Mouse (Mus musculus) A20 (cell line): Measurements from ENCODE around the gene Ecsit.

Experiments used
- DNase-seq: peaks from one replicate; pipeline ENCODE4 v3.0.0-alpha.2; 2011; ENCODE audit warnings: low read depth, low spot score

The Ecsit gene

DNA sequence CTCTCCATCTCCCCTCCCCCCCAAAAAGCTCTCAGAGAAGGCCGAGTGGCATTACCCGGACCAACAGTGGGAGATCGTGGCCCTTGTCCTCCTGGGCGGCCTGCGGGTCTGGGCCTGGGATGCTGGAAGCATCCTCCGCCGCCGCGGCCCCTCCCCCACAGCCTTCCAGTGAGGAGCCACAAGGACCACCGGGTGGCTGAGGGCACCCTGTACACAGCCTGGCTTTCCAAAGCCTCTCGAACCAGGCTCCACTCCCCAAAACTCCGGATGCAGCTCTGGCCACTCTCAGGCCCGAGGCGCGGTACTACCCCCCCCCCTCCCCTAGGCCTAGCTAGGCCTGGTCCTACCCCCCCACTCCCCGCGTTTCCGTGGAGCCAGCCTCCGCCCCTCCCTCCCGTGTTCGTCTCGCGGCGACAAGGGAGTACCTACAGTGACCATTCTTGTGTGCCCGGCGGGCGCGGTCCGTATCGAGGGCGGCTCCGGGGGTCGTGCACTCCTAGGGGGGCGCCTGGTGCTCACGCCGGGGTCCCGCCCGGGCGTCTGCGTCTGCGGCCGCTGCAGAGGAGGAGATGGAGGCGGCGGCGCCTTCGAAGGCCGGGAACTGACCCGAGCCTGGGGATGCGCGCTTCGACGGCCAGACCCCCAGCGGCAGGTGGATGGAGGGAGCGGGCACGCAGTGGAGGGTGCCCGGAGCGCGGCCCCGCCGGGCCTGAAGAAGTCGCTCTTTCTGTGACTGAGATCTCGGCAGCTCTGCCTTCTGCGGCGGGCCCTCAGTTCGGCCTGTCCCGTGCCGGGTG, 33.9 kb downstream of the Ecsit start:
- no peak for DNase-seq

DNA sequence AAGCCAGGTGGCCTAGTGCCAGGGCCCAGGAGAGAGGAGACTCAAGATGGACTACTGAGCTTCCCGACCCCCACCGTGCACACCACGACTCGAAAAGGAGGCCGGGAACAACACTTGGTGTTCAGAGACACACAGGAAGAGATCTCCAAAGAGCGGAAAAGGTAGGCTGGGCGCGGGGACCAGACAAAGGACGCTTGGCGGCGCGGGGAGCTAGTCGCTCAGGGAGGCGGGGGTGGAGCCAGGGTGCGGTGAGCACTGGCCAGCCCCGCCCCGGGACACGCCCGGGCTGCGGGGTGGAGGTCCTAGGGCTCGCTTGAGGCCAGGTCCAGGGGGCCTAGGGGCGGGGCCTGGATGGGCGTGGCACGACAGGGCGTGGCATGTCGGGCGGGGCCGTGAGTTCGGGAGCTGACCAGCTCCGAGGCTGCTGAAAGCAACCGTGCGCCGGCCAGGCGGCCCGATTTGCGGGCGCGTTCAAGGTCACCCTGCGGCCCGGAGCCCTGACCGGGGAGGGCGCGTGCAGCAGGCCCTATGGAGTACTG, 34.8 kb downstream of the Ecsit start:
- DNase-seq, result no peak

DNA sequence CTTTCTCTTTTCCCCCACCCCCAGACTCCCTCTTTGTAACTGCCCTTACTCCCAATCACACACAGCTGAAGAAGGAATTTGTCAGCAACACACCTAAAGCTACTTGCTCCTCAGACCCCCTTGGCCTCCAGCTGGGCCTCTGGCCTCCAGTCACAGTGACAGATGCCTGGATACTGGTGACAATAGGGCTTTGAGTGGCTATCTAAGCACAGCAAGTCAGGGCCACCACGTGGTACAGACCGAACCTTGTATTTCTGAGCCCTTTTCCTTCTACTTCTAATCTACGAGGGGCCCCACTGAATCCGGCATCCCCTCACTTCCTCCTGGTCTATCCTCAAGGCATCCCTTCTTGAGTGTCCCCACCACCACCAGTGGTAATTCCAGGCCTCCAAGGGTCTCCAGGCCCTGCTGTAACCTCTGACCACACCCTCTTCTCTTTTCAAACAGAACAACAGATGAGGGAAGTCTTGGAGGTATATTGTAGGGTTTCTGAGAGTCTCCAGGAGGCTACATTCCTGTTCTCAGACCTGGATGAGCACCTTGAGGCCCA, 35.4 kb downstream of the Ecsit start:
- DNase-seq, result no peak

DNA sequence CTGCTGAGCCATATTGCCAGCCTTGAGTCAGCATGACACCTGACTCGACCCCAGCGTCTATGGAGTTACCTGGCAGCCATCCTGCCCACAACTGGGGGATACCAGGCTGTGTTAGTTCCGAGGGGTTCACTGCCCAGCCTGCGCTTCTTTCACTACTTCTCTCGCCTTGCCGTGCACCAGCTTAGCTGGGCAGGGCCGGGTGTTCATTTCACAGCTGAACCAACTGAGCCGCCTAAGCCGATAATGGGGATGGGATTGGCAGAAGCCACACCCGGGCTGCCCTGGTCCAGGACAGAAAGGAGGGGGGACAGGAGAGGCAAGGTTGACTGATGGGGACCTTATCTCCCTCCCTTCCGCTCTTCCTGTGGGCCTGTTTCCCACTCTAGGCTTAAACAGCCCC, 35.9 kb downstream of the Ecsit start:
- DNase-seq, result no peak

DNA sequence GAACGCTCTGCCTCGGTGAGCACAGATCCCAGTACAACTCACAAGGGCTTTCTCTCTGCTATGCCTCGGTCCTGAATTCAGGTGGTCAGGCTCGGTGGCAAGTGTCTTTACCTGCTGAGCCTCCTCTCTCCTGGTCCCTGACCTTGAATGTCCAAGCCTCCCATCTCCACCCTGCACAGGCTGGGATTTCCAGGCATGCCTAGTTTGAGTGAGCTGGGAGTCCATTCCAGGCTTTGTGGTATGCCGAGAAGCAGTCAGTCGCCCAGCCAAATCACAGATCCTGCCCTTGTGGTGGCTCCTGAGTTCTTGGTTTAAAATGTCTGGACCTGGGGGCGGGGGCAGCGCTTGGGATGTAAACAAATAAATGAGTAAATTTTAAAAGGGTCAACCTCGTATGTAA, 37.9 kb downstream of the Ecsit start:
- no peak for DNase-seq

DNA sequence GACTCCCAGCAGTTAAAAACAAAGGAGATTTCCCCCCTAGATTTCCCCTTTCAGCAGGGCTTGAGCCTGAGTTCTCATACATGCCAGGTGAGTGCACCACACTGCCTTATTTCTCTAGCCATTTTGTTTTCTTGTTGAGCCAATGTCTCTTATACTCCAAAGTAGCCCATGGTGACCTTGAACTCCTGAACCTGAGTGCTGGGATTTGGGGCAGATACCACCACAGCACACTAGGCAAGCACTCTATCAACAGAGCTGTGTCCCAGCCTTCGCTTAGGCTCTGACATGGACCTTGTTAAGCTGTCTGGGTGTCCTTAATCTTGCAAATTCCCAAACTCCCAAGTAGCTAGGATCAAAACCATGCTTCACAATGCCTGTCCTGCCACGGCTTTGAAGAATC, 43.4 kb downstream of the Ecsit start:
- DNase-seq, result no peak

DNA sequence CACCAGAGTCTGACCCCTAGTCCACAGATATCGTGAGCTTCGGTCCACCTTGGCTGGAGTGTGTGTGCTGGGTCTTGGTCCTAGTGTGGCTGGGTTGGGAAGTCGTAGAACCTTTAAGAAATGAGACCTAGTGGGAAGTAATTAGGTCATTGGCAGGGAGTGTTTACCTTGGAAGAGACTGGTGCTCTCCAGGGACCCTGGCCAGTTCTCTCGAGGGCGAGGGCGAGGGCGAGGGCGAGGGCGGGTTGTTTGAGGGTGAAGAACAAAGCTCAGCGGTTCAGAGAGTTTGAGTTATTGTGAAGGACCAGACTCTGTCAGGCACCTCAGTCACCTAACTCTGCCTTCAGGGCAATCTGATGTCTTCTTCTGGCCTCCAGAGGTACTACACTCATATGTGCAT, 47.4 kb downstream of the Ecsit start:
- no peak for DNase-seq

DNA sequence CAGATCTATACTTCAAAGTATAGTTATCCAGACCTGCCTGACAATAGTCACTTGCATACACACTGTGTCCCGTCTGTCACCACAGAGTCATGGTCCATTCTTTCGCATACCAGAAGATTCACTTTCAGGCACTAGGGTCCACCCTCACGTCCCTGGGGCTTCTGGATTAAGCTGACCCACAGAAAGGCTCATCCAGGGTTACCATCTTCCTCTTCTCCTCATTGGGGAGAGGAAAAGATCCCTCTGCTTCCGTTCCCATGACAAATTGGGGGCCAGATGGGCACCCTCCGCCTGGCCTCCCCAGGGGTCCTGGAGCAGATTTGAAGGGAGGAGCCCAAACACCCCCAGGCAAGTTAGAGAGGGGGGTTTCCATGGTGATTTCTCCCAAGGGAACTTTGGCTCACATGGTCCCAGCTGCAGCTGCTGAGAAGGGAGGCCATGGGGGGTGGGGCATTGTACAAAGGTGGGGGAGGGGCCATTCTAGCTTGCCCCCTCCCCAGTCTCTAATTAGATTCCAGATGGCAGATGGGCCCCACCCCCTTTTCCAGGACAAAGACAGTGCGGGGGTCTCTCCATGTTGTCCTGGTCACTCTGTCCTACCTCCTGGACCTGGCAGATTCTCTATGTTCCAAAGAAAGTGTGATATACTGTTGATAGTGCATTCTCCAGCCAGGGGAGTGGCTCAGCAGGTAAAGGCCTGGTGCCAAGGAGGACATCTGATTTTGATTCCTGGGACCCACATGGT, 49.8 kb downstream of the Ecsit start:
- DNase-seq, result no peak

DNA sequence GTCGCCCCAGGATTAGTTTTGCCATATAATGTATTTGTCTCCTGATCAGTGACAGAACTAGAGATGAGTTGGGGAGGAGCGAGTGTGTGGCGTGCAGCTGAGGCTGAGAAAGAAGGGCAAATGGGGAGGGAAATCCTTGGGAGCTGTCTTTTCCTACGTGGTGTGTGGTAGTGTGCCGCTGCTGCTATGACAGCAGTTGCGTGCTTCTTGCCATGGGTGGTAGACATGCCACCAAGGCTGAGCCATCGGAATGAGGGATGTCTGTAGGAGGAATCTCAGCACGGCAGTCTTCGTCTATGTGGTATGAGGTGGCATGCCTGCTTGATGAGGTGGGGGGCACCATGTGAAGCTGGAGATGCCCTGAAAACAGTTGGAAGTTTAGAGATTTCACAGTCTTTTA, 54.9 kb downstream of the Ecsit start:
- DNase-seq, result no peak

DNA sequence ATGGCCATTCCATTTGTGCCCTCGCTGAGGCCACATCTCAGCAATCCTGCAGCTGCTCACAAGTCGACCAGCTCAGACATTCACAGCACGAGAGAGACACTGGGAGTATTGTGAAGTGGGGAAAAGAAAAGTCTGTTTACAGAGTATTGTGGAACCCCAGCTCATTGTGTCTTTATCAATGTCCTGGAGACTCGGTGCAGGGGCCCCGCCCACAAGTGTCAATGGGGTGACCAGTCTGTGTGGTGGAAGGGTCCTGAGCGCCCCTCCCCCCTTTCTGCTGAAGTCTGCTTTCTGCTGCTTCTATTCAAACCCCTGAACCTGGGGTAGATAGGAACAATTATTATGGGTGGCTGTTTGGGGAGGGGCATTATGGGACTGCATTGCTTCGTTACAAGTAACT, 56.8 kb downstream of the Ecsit start:
- DNase-seq, result no peak

DNA sequence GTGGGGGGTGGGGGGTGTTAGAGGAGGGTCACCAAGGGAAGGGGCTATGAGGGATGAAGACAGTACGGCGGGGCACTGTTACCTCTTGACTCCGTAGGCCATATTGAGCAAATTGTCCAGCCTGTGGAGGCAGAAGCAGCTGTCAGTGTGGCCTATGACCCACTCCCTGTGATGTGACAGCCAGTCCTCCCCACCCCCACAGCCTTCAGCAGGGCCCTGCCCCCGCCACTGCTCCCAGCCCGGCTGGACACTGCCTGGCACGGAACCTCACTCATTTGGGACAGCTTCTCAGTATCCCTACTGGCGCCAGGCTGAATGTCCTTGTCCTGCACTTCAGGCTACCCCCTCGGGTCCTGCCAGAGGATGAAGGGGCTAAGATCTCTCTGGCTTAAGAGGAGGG, 60.6 kb downstream of the Ecsit start:
- no peak for DNase-seq
